Mouse (Mus musculus) intestine, embryonic 16.5 days (tissue): ENCODE results near the gene Spef2. TPM values are rescaled to one million over a fixed set of nuclear protein-coding genes. Genes with fewer than 3 reads are reported as not detected.

Experiments
- polyA plus RNA-seq: library from polyadenylated mRNA; unstranded; fragments of >200 nt; fragmentation: Nextera tagmentation; extraction: Ambion mirVana; gene quantifications from 2 replicates; pipeline ENCODE4 v1.2.1, GENCODE M21; 2015

Gene Spef2
- polyA plus RNA-seq, 1 experiment from 2014 or later, result 0.15 TPM

Other genes starting within 250 kb of the Spef2 start
- 1.2 TPM in 2 replicates for gene Il7r, start 218.7 kb downstream of the Spef2 start, polyA plus RNA-seq